Mouse (Mus musculus): ENCODE data around the gene Naa10. TPM values are rescaled to one million over a fixed set of nuclear protein-coding genes. Genes with fewer than 3 reads are reported as not detected.
A peak's percentile ranks its signal among the peaks of the same experiment; 100 is the strongest.

Gene Naa10
- polyA plus RNA-seq, 1 experiment: 34.5 TPM

DNA sequence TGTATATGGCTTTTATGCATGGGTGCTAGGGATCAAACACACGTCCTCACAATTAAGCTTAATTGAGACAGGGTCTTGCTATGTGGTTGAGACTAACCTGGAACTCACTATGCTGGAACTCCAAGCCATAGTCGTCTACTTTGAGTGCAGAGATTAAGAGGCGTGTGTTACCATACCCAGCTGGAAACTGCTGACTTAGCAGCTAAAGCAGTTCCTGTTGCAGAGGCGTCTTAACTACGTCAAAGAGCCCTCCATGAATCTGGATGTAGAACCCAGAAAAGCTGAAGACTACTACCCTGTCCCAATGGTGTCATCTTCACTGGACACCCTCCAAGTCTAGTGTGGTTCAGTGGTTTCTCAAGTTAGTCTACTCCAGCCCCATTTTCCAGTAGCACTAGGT is 3.1 kb downstream of the Naa10 start:
- Histone ChIP-seq H3K27ac (ENCODE audit: insufficient read depth, low read depth, low read length) (no peak overlapping the region), H3K4me1 (ENCODE audit: control insufficient read depth, insufficient read depth, low read length) (peaks cover 23% of the 10 kb centered on the region), H3K4me3 (ENCODE audit: insufficient read depth, low read length) (no peak overlapping the region)
- TF ChIP-seq POLR2A (IDR thresholded peaks at IDR 0.05; ENCODE audit: borderline replicate concordance, low read depth, low read length) (no peak), CTCF (IDR thresholded peaks at IDR 0.05; ENCODE audit: low read depth, low read length) (no peak)

GRCm38 (mm10) chrX:73916945-73917344 is 4.8 kb downstream of the Naa10 start:
- H3K4me1 ChIP-seq (ENCODE audit: control insufficient read depth, insufficient read depth, low read length): peaks cover 37% of the 10 kb centered on the region
- TF ChIP-seq POLR2A (IDR thresholded peaks at IDR 0.05; ENCODE audit: borderline replicate concordance, low read depth, low read length) (no peak), CTCF (IDR thresholded peaks at IDR 0.05; ENCODE audit: low read depth, low read length) (no peak)
- no peak overlapping the region for H3K27ac ChIP-seq (ENCODE audit: insufficient read depth, low read depth, low read length)
- H3K4me3 ChIP-seq (ENCODE audit: insufficient read depth, low read length): no peak overlapping the region

GRCm38 (mm10) chrX:73914827-73915703 is 6.7 kb downstream of the Naa10 start:
- Histone ChIP-seq H3K4me3 (ENCODE audit: insufficient read depth, low read length) (peak overlapping the region; percentile 44), H3K27ac (ENCODE audit: insufficient read depth, low read depth, low read length) (peak overlapping the region; percentile 87), H3K4me1 (ENCODE audit: control insufficient read depth, insufficient read depth, low read length) (peaks cover 51% of the 10 kb centered on the region)
- TF ChIP-seq POLR2A (IDR thresholded peaks at IDR 0.05; ENCODE audit: borderline replicate concordance, low read depth, low read length) (no peak), CTCF (IDR thresholded peaks at IDR 0.05; ENCODE audit: low read depth, low read length) (no peak)

- TF ChIP-seq POLR2A (IDR thresholded peaks at IDR 0.05; ENCODE audit: borderline replicate concordance, low read depth, low read length): no peak
- peak overlapping the region; percentile 84 for H3K27ac ChIP-seq (ENCODE audit: insufficient read depth, low read depth, low read length)
- H3K4me1 ChIP-seq (ENCODE audit: control insufficient read depth, insufficient read depth, low read length): peaks cover 50% of the 10 kb centered on the region
- no peak overlapping the region for H3K4me3 ChIP-seq (ENCODE audit: insufficient read depth, low read length)
These were observed 10.2 kb downstream of the Naa10 start for GRCm38 (mm10) chrX:73911588-73911987.

- TF ChIP-seq CTCF (IDR thresholded peaks at IDR 0.05; ENCODE audit: low read depth, low read length): no peak
- no peak for TF ChIP-seq POLR2A (IDR thresholded peaks at IDR 0.05; ENCODE audit: borderline replicate concordance, low read depth, low read length)
- Histone ChIP-seq H3K4me1 (ENCODE audit: control insufficient read depth, insufficient read depth, low read length) (peaks cover 50% of the 10 kb centered on the region), H3K27ac (ENCODE audit: insufficient read depth, low read depth, low read length) (peak overlapping the region; percentile 84), H3K4me3 (ENCODE audit: insufficient read depth, low read length) (peak overlapping the region; percentile 47)
These were observed 10.6 kb downstream of the Naa10 start for GRCm38 (mm10) chrX:73911156-73911555.

DNA sequence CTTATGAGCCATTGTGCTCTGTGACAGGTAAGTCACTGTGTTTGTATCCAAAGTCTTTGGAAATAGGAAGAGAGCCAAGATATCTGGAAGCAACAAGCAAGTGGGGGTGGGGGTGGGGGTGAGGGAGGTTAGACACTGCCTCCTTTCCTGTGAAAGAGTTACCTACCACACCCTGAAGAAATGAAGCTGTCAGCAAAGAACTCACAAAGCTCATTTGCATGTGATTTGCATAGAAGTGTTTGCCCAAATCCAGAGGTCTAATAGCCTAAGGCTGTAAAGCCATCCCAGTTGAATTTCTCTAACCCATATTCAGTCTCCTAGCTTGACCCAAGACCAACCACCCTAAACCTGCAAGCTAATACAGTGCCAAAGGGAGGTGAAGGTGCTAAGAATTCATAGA is 11.3 kb downstream of the Naa10 start:
- TF ChIP-seq POLR2A (IDR thresholded peaks at IDR 0.05; ENCODE audit: borderline replicate concordance, low read depth, low read length) (no peak), CTCF (IDR thresholded peaks at IDR 0.05; ENCODE audit: low read depth, low read length) (no peak)
- H3K4me1 ChIP-seq (ENCODE audit: control insufficient read depth, insufficient read depth, low read length): peaks cover 45% of the 10 kb centered on the region
- peak overlapping the region; percentile 47 for H3K4me3 ChIP-seq (ENCODE audit: insufficient read depth, low read length)
- peak overlapping the region; percentile 38 for H3K27ac ChIP-seq (ENCODE audit: insufficient read depth, low read depth, low read length)

DNA sequence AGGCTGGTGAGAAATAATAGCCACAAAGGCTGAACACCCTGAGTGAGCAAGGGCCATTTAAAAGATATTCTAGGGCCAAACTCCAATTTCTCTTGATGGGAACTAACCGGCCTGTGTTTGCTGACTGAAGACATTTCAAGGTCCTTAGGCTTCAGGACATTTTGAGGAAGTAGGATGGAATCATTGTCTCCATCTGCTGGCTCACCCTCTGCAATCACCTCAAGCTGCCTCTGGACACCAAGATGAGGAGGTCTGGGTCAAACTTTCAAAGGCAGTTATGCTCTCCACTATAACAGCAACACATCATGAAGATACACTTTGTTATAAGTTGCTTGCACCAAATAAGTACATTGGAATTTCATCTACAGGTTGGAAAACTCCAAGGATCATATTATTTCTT is 11.7 kb downstream of the Naa10 start:
- Histone ChIP-seq H3K27ac (ENCODE audit: insufficient read depth, low read depth, low read length) (peak overlapping the region; percentile 63), H3K4me3 (ENCODE audit: insufficient read depth, low read length) (no peak overlapping the region), H3K4me1 (ENCODE audit: control insufficient read depth, insufficient read depth, low read length) (peaks cover 44% of the 10 kb centered on the region)
- TF ChIP-seq POLR2A (IDR thresholded peaks at IDR 0.05; ENCODE audit: borderline replicate concordance, low read depth, low read length) (no peak), CTCF (IDR thresholded peaks at IDR 0.05; ENCODE audit: low read depth, low read length) (no peak)

GRCm38 (mm10) chrX:73897959-73898358 is 23.8 kb downstream of the Naa10 start:
- TF ChIP-seq POLR2A (IDR thresholded peaks at IDR 0.05; ENCODE audit: borderline replicate concordance, low read depth, low read length): no peak
- no peak for TF ChIP-seq CTCF (IDR thresholded peaks at IDR 0.05; ENCODE audit: low read depth, low read length)

DNA sequence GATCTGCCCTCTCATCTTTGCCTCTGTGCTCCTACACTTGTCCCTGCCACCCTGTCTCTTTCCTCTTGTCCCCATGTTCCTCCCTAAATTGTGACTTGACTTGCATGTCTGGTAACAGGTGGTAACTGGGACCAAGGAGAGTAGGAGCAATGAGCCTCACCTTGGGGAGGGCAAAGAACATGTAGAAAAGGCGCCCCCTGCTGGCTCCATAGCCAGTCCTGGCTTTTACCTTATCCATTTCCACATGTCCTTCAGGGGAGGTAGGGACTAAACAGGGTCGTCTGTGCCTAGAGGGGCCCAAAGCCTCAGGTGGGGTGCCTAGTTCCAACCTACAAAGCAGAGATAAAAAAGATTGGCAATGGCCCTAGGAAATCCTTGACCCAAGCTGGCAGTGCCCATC is 26.0 kb downstream of the Naa10 start, which contains the start of gene L1cam:
Gene L1cam (minus strand): TSS at position 387 of the 400 bp plus-strand sequence.
- TF ChIP-seq CTCF (IDR thresholded peaks at IDR 0.05; ENCODE audit: low read depth, low read length) (peak; percentile 21; the same call in 1 of the 2 replicates), POLR2A (IDR thresholded peaks at IDR 0.05; ENCODE audit: borderline replicate concordance, low read depth, low read length) (no peak)
- H3K4me1 ChIP-seq (ENCODE audit: control insufficient read depth, insufficient read depth, low read length): no peaks in the 10 kb centered on the region
- no peak within 1 kb of the TSS for H3K27ac ChIP-seq (ENCODE audit: insufficient read depth, low read depth, low read length)
- no peak within 1 kb of the TSS for H3K4me3 ChIP-seq (ENCODE audit: insufficient read depth, low read length)

More at GRCm38 (mm10) chrX:73897959-73898358, 23.8 kb downstream of the Naa10 start:
- Histone ChIP-seq H3K4me3 (ENCODE audit: insufficient read depth, low read length) (no peak overlapping the region), H3K4me1 (ENCODE audit: control insufficient read depth, insufficient read depth, low read length) (no peaks in the 10 kb centered on the region), H3K27ac (ENCODE audit: insufficient read depth, low read depth, low read length) (no peak overlapping the region)

DNA sequence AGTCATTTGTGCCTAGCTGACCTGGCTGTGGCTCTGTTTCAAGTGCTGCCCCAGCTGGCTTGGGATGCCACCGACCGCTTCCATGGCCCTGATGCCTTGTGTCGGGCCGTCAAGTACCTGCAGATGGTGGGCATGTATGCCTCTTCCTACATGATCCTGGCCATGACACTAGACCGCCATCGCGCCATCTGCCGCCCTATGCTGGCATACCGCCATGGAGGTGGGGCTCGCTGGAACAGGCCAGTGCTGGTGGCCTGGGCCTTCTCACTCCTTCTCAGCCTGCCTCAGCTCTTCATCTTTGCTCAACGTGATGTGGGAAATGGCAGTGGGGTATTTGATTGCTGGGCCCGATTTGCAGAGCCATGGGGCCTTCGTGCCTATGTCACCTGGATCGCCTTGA is 28.9 kb downstream of the Naa10 start:
- Histone ChIP-seq H3K4me1 (ENCODE audit: control insufficient read depth, insufficient read depth, low read length) (no peaks in the 10 kb centered on the region), H3K4me3 (ENCODE audit: insufficient read depth, low read length) (no peak overlapping the region), H3K27ac (ENCODE audit: insufficient read depth, low read depth, low read length) (no peak overlapping the region)
- TF ChIP-seq POLR2A (IDR thresholded peaks at IDR 0.05; ENCODE audit: borderline replicate concordance, low read depth, low read length) (no peak), CTCF (IDR thresholded peaks at IDR 0.05; ENCODE audit: low read depth, low read length) (no peak)
